Mouse (Mus musculus) ES-E14 (cell line): ENCODE measurements around the gene Ksr1. TPM values are rescaled to one million over a fixed set of nuclear protein-coding genes. Genes with fewer than 3 reads are reported as not detected.

Source experiments
- DNase-seq: peaks from one replicate; pipeline ENCODE4 v3.0.0-alpha.2; 2013; ENCODE audit warnings: low read depth, low spot score
- H3K27ac ChIP-seq: 2 replicates; pipeline ENCODE4 v1.5.1; 2012; ENCODE audit warnings: low read depth, mild to moderate bottlenecking, low read length, moderate library complexity, mixed read lengths; ENCODE audit not compliant: poor library complexity, insufficient read depth, severe bottlenecking
- H3K36me3 ChIP-seq: 2 replicates; pipeline ENCODE4 v1.6.1; 2012; ENCODE audit warnings: mild to moderate bottlenecking, low read length, moderate library complexity, mixed read lengths; ENCODE audit not compliant: control insufficient read depth, poor library complexity, insufficient read depth, severe bottlenecking
- H3K4me1 ChIP-seq, 2 experiments: fragments of 150-350 bp in 1 of 2; sonication (generic) in 1 of 2; 2 replicates each; pipeline ENCODE4 v1.6.1; 2012; ENCODE audit warnings: low read length in 2 of 2, mild to moderate bottlenecking in 1 of 2, mixed read lengths in 1 of 2; ENCODE audit not compliant: control insufficient read depth in 2 of 2, insufficient read depth in 2 of 2, poor library complexity in 1 of 2
- H3K4me3 ChIP-seq, 2 experiments: fragments of 150-350 bp in 1 of 2; sonication (generic) in 1 of 2; 2 replicates each; pipeline ENCODE4 v1.5.1; 2012; ENCODE audit warnings: low read length in 2 of 2, low read depth in 1 of 2, mild to moderate bottlenecking in 1 of 2, mixed read lengths in 1 of 2; ENCODE audit not compliant: insufficient read depth in 1 of 2, poor library complexity in 1 of 2, severe bottlenecking in 1 of 2
- H3K9ac ChIP-seq: 2 replicates; pipeline ENCODE4 v1.6.1; 2012; ENCODE audit warnings: low read depth, mild to moderate bottlenecking, low read length, mixed read lengths; ENCODE audit not compliant: poor library complexity, insufficient read depth, severe bottlenecking
- H3K9me3 ChIP-seq: fragments of 150-350 bp; sonication (generic); 2 replicates; pipeline ENCODE4 v1.6.1; 2012; ENCODE audit warnings: low read depth, mild to moderate bottlenecking, low read length; ENCODE audit not compliant: control insufficient read depth, insufficient read depth
- CHD2 ChIP-seq: IDR thresholded peaks from 2 replicates; pipeline ENCODE4 v1.6.1; 2014; ENCODE audit warnings: mild to moderate bottlenecking, low read depth, low read length, inconsistent platforms
- HCFC1 ChIP-seq: IDR thresholded peaks from 2 replicates; pipeline ENCODE4 v1.6.1; 2012; ENCODE audit warnings: low read length, inconsistent platforms, borderline replicate concordance; ENCODE audit not compliant: insufficient read depth
- MAFK ChIP-seq: IDR thresholded peaks from 2 replicates; pipeline ENCODE4 v1.6.1; 2014; ENCODE audit warnings: mild to moderate bottlenecking, low read depth, low read length, inconsistent platforms; ENCODE audit not compliant: insufficient read depth
- ZC3H11A ChIP-seq: IDR thresholded peaks from 2 replicates; pipeline ENCODE4 v1.6.1; 2012; ENCODE audit warnings: low read depth, mild to moderate bottlenecking, inconsistent platforms, low read length, borderline replicate concordance
- ZNF384 ChIP-seq: IDR thresholded peaks from 2 replicates; pipeline ENCODE4 v1.6.1; 2012; ENCODE audit warnings: low read depth, low read length, inconsistent platforms
- in situ Hi-C, 2 experiments: fragments of 600-800 bp; cut with MboI; formaldehyde crosslinking; loops; one replicate each; pipeline ENCODE4 v1.15.1; 2025; ENCODE audit warnings: low sequenced_read_pairs in 2 of 2, inconsistent platforms in 1 of 2; ENCODE audit not compliant: unreplicated experiment in 2 of 2
- total RNA-seq: library from RNA; depleted of rRNA; stranded (reverse); fragments of 300-350 nt; gene quantifications from 2 replicates; pipeline ENCODE4 v1.2.3, GENCODE M21; 2012

Gene Ksr1
- total RNA-seq, 1 experiment, result 11.3 TPM

DNA sequence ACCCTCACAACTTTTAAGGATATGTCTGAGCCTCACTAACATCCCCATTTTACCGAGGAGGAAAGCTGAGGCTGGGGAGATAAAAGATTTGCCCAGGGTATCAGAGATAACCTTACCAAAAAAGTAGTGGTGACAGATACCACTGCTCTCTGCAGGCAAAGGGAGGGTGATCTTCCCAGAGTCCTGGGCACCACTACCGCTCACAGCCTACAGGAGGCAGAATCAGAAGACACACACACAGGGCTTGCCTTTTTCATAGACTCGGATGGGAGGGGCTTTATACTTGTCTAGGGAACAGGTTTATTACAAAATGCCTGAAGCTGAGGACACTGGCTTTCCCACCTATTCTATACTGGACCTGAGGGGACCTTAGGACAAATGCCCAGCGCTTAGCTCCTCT is 43.9 kb downstream of the Ksr1 start:
- DNase-seq, result no peak
- H3K4me1 ChIP-seq, result peaks cover 0 to 13% of the 10 kb centered on the region in 2 experiments; a peak in 1 of 4 replicates

GRCm38 (mm10) chr11:79101568-79101967 is 44.6 kb downstream of the Ksr1 start:
- Histone ChIP-seq H3K36me3 (peaks cover 2% of the 10 kb centered on the region; the same call in 1 of the 2 replicates), H3K27ac (no peak overlapping the region), H3K4me1 (peaks cover 0 to 15% of the 10 kb centered on the region in 2 experiments; a peak in 1 of 4 replicates), H3K9ac (no peak overlapping the region), H3K9me3 (no peaks in the 10 kb centered on the region), H3K4me3 (no peak overlapping the region)
- in situ Hi-C loops, result no loop called here
- DNase-seq, result no peak
- TF ChIP-seq CHD2, result no peak
- TF ChIP-seq HCFC1, result no peak
- no peak for TF ChIP-seq ZC3H11A
- no peak for TF ChIP-seq ZNF384
- TF ChIP-seq MAFK, result no peak

More for the DNA sequence above, 43.9 kb downstream of the Ksr1 start:
- Histone ChIP-seq H3K36me3 (peaks cover 2% of the 10 kb centered on the region; the same call in 1 of the 2 replicates), H3K27ac (no peak overlapping the region), H3K4me3 (no peak overlapping the region), H3K9me3 (no peaks in the 10 kb centered on the region), H3K9ac (no peak overlapping the region)
- TF ChIP-seq HCFC1 (no peak), ZC3H11A (no peak), MAFK (no peak), CHD2 (no peak), ZNF384 (no peak)
- in situ Hi-C loops, result no loop called here

GRCm38 (mm10) chr11:79099032-79099431 is 47.2 kb downstream of the Ksr1 start:
- H3K9me3 ChIP-seq, result no peaks in the 10 kb centered on the region
- H3K36me3 ChIP-seq, result peaks cover 2% of the 10 kb centered on the region; the same call in 1 of the 2 replicates
- H3K27ac ChIP-seq, result no peak overlapping the region
- H3K9ac ChIP-seq, result no peak overlapping the region
- in situ Hi-C loops, result no loop called here
- H3K4me3 ChIP-seq, result no peak overlapping the region
- no peak for DNase-seq
- H3K4me1 ChIP-seq, result peaks cover 4 to 28% of the 10 kb centered on the region in 2 experiments
- TF ChIP-seq MAFK (no peak), ZNF384 (no peak), ZC3H11A (no peak), HCFC1 (no peak), CHD2 (no peak)

- H3K9me3 ChIP-seq, result no peaks in the 10 kb centered on the region
- H3K27ac ChIP-seq, result no peak overlapping the region
- TF ChIP-seq ZNF384 (no peak), ZC3H11A (no peak)
- DNase-seq, result no peak
- H3K36me3 ChIP-seq, result peaks cover 2% of the 10 kb centered on the region; the same call in 1 of the 2 replicates
- H3K4me3 ChIP-seq, result no peak overlapping the region
- H3K4me1 ChIP-seq, result peaks cover 6 to 32% of the 10 kb centered on the region in 2 experiments
- H3K9ac ChIP-seq, result no peak overlapping the region
- in situ Hi-C loops, result no loop called here
Observed at GRCm38 (mm10) chr11:79097736-79098135, 48.5 kb downstream of the Ksr1 start.

- H3K9me3 ChIP-seq, result no peaks in the 10 kb centered on the region
- no peak overlapping the region for H3K27ac ChIP-seq
- in situ Hi-C loops, result no loop called here
- TF ChIP-seq CHD2 (no peak), HCFC1 (no peak), ZC3H11A (no peak), MAFK (no peak), ZNF384 (no peak)
- H3K4me1 ChIP-seq, result peaks cover 10 to 40% of the 10 kb centered on the region in 2 experiments
- DNase-seq, result no peak
- H3K36me3 ChIP-seq, result peaks cover 2% of the 10 kb centered on the region; the same call in 1 of the 2 replicates
- H3K4me3 ChIP-seq, result no peak overlapping the region
- no peak overlapping the region for H3K9ac ChIP-seq
Observed at GRCm38 (mm10) chr11:79096673-79097072, 49.5 kb downstream of the Ksr1 start.
